Mouse (Mus musculus): Measurements from ENCODE around the gene Xrcc5. TPM values are rescaled to one million over a fixed set of nuclear protein-coding genes. Genes with fewer than 3 reads are reported as not detected.

Xrcc5 gene
- polyA plus RNA-seq, 1 experiment from 2014 or later: 15.9 TPM

- Histone ChIP-seq H3K36me3 (ENCODE audit: control insufficient read depth, insufficient read depth, low read length) (no peaks in the 10 kb centered on the region), H3K4me3 (ENCODE audit: low read length) (no peak overlapping the region), H3K9ac (ENCODE audit: low read depth, low read length) (no peak overlapping the region), H3K27me3 (replicated peaks; ENCODE audit: control insufficient read depth, insufficient read depth, low read length) (no peaks in the 10 kb centered on the region), H3K9me3 (ENCODE audit: control insufficient read depth, low read length) (no peaks in the 10 kb centered on the region), H3K4me2 (ENCODE audit: low read length) (no peak overlapping the region), H3K4me1 (ENCODE audit: control insufficient read depth, insufficient read depth, low read depth, low read length) (peaks cover 6% of the 10 kb centered on the region), H3K27ac (ENCODE audit: low read depth, low read length) (no peak overlapping the region)
- 63% methylated on average over 6 of the region's 6 CpGs for WGBS
- ATAC-seq: no peak
Observed at GRCm38 (mm10) chr1:72309744-72310424, 2.7 kb downstream of the Xrcc5 start.

- H3K27me3 ChIP-seq (replicated peaks; ENCODE audit: control insufficient read depth, insufficient read depth, low read length): no peaks in the 10 kb centered on the region
- H3K4me1 ChIP-seq (ENCODE audit: control insufficient read depth, insufficient read depth, low read depth, low read length): peaks cover 6% of the 10 kb centered on the region
- no peak overlapping the region for H3K4me2 ChIP-seq (ENCODE audit: low read length)
- no peak overlapping the region for H3K4me3 ChIP-seq (ENCODE audit: low read length)
- no peaks in the 10 kb centered on the region for H3K36me3 ChIP-seq (ENCODE audit: control insufficient read depth, insufficient read depth, low read length)
- WGBS: 85% methylated on average over 9 of the region's 9 CpGs
- H3K9ac ChIP-seq (ENCODE audit: low read depth, low read length): no peak overlapping the region
- no peaks in the 10 kb centered on the region for H3K9me3 ChIP-seq (ENCODE audit: control insufficient read depth, low read length)
- no peak for ATAC-seq
- no peak overlapping the region for H3K27ac ChIP-seq (ENCODE audit: low read depth, low read length)
Observed at GRCm38 (mm10) chr1:72312701-72313398, 5.6 kb downstream of the Xrcc5 start.

GRCm38 (mm10) chr1:72313399-72314039 lies 6.3 kb downstream of the Xrcc5 start:
- no peaks in the 10 kb centered on the region for H3K27me3 ChIP-seq (replicated peaks; ENCODE audit: control insufficient read depth, insufficient read depth, low read length)
- H3K27ac ChIP-seq (ENCODE audit: low read depth, low read length): no peak overlapping the region
- no peaks in the 10 kb centered on the region for H3K36me3 ChIP-seq (ENCODE audit: control insufficient read depth, insufficient read depth, low read length)
- 73% methylated on average over 5 of the region's 5 CpGs for WGBS
- no peaks in the 10 kb centered on the region for H3K9me3 ChIP-seq (ENCODE audit: control insufficient read depth, low read length)
- no peak overlapping the region for H3K9ac ChIP-seq (ENCODE audit: low read depth, low read length)
- H3K4me2 ChIP-seq (ENCODE audit: low read length): no peak overlapping the region
- H3K4me1 ChIP-seq (ENCODE audit: control insufficient read depth, insufficient read depth, low read depth, low read length): no peaks in the 10 kb centered on the region
- H3K4me3 ChIP-seq (ENCODE audit: low read length): no peak overlapping the region
- ATAC-seq: no peak

GRCm38 (mm10) chr1:72315447-72315846 lies 8.2 kb downstream of the Xrcc5 start:
- Histone ChIP-seq H3K4me1 (ENCODE audit: control insufficient read depth, insufficient read depth, low read depth, low read length) (no peaks in the 10 kb centered on the region), H3K4me3 (ENCODE audit: low read length) (no peak overlapping the region), H3K9ac (ENCODE audit: low read depth, low read length) (no peak overlapping the region), H3K4me2 (ENCODE audit: low read length) (no peak overlapping the region), H3K27me3 (replicated peaks; ENCODE audit: control insufficient read depth, insufficient read depth, low read length) (no peaks in the 10 kb centered on the region), H3K27ac (ENCODE audit: low read depth, low read length) (no peak overlapping the region), H3K36me3 (ENCODE audit: control insufficient read depth, insufficient read depth, low read length) (no peaks in the 10 kb centered on the region), H3K9me3 (ENCODE audit: control insufficient read depth, low read length) (no peaks in the 10 kb centered on the region)
- WGBS: 88% methylated on average over 4 of the region's 4 CpGs
- no peak for ATAC-seq

GRCm38 (mm10) chr1:72316409-72316808 lies 9.2 kb downstream of the Xrcc5 start:
- WGBS: 77% methylated on average over 8 of the region's 8 CpGs
- Histone ChIP-seq H3K4me1 (ENCODE audit: control insufficient read depth, insufficient read depth, low read depth, low read length) (no peaks in the 10 kb centered on the region), H3K4me3 (ENCODE audit: low read length) (no peak overlapping the region), H3K27ac (ENCODE audit: low read depth, low read length) (no peak overlapping the region), H3K4me2 (ENCODE audit: low read length) (no peak overlapping the region), H3K36me3 (ENCODE audit: control insufficient read depth, insufficient read depth, low read length) (no peaks in the 10 kb centered on the region), H3K27me3 (replicated peaks; ENCODE audit: control insufficient read depth, insufficient read depth, low read length) (no peaks in the 10 kb centered on the region), H3K9ac (ENCODE audit: low read depth, low read length) (no peak overlapping the region), H3K9me3 (ENCODE audit: control insufficient read depth, low read length) (no peaks in the 10 kb centered on the region)
- ATAC-seq: no peak

GRCm38 (mm10) chr1:72316901-72317300 lies 9.7 kb downstream of the Xrcc5 start:
- Histone ChIP-seq H3K9ac (ENCODE audit: low read depth, low read length) (no peak overlapping the region), H3K9me3 (ENCODE audit: control insufficient read depth, low read length) (no peaks in the 10 kb centered on the region), H3K27ac (ENCODE audit: low read depth, low read length) (no peak overlapping the region), H3K4me1 (ENCODE audit: control insufficient read depth, insufficient read depth, low read depth, low read length) (no peaks in the 10 kb centered on the region), H3K4me3 (ENCODE audit: low read length) (no peak overlapping the region), H3K4me2 (ENCODE audit: low read length) (no peak overlapping the region), H3K36me3 (ENCODE audit: control insufficient read depth, insufficient read depth, low read length) (no peaks in the 10 kb centered on the region), H3K27me3 (replicated peaks; ENCODE audit: control insufficient read depth, insufficient read depth, low read length) (no peaks in the 10 kb centered on the region)
- 69% methylated on average over 7 of the region's 7 CpGs for WGBS
- ATAC-seq: no peak

- H3K27me3 ChIP-seq (replicated peaks; ENCODE audit: control insufficient read depth, insufficient read depth, low read length): no peaks in the 10 kb centered on the region
- H3K9ac ChIP-seq (ENCODE audit: low read depth, low read length): no peak overlapping the region
- H3K4me2 ChIP-seq (ENCODE audit: low read length): no peak overlapping the region
- ATAC-seq: no peak
- WGBS: 97% methylated on average over 5 of the region's 5 CpGs
- H3K4me1 ChIP-seq (ENCODE audit: control insufficient read depth, insufficient read depth, low read depth, low read length): no peaks in the 10 kb centered on the region
- no peaks in the 10 kb centered on the region for H3K9me3 ChIP-seq (ENCODE audit: control insufficient read depth, low read length)
- no peak overlapping the region for H3K4me3 ChIP-seq (ENCODE audit: low read length)
- H3K27ac ChIP-seq (ENCODE audit: low read depth, low read length): no peak overlapping the region
- H3K36me3 ChIP-seq (ENCODE audit: control insufficient read depth, insufficient read depth, low read length): 0 out of 2 replicates have a peak, but pooled peaks cover 3% of the 10 kb centered on the region
Observed at GRCm38 (mm10) chr1:72320759-72321158, 13.5 kb downstream of the Xrcc5 start.

- no peak overlapping the region for H3K9ac ChIP-seq (ENCODE audit: low read depth, low read length)
- no peaks in the 10 kb centered on the region for H3K9me3 ChIP-seq (ENCODE audit: control insufficient read depth, low read length)
- H3K27ac ChIP-seq (ENCODE audit: low read depth, low read length): no peak overlapping the region
- no peak for ATAC-seq
- no peaks in the 10 kb centered on the region for H3K27me3 ChIP-seq (replicated peaks; ENCODE audit: control insufficient read depth, insufficient read depth, low read length)
- no peak overlapping the region for H3K4me2 ChIP-seq (ENCODE audit: low read length)
- 0 out of 2 replicates have a peak, but pooled peaks cover 3% of the 10 kb centered on the region for H3K36me3 ChIP-seq (ENCODE audit: control insufficient read depth, insufficient read depth, low read length)
- H3K4me1 ChIP-seq (ENCODE audit: control insufficient read depth, insufficient read depth, low read depth, low read length): no peaks in the 10 kb centered on the region
- 94% methylated on average over 4 of the region's 4 CpGs for WGBS
- no peak overlapping the region for H3K4me3 ChIP-seq (ENCODE audit: low read length)
Observed at GRCm38 (mm10) chr1:72323248-72323647, 16.0 kb downstream of the Xrcc5 start.

- 0 out of 2 replicates have a peak, but pooled peaks cover 7% of the 10 kb centered on the region for H3K36me3 ChIP-seq (ENCODE audit: control insufficient read depth, insufficient read depth, low read length)
- no peak for ATAC-seq
- no peak overlapping the region for H3K4me2 ChIP-seq (ENCODE audit: low read length)
- no peak overlapping the region for H3K9ac ChIP-seq (ENCODE audit: low read depth, low read length)
- H3K4me3 ChIP-seq (ENCODE audit: low read length): no peak overlapping the region
- H3K9me3 ChIP-seq (ENCODE audit: control insufficient read depth, low read length): no peaks in the 10 kb centered on the region
- no peaks in the 10 kb centered on the region for H3K27me3 ChIP-seq (replicated peaks; ENCODE audit: control insufficient read depth, insufficient read depth, low read length)
- no peaks in the 10 kb centered on the region for H3K4me1 ChIP-seq (ENCODE audit: control insufficient read depth, insufficient read depth, low read depth, low read length)
- WGBS: 94% methylated on average over 11 of the region's 11 CpGs
- H3K27ac ChIP-seq (ENCODE audit: low read depth, low read length): no peak overlapping the region
Observed at GRCm38 (mm10) chr1:72326162-72326821, 19.1 kb downstream of the Xrcc5 start.
